Mouse (Mus musculus) heart, embryonic 10.5 days (tissue): Measurements from ENCODE around the gene Hrc. TPM values are rescaled to one million over a fixed set of nuclear protein-coding genes. Genes with fewer than 3 reads are reported as not detected.

Experiments
- DNase-seq: peaks from one replicate; pipeline ENCODE4 v3.0.0-alpha.2; 2017; ENCODE audit warnings: low spot score
- H3K27ac ChIP-seq: fragments of 300-500 bp; sonication (generic); 2 replicates; pipeline ENCODE4 v1.5.1; 2016; ENCODE audit warnings: mild to moderate bottlenecking
- H3K27me3 ChIP-seq: fragments of 300-500 bp; sonication (generic); 2 replicates; pipeline ENCODE4 v1.6.1; 2016; ENCODE audit warnings: mild to moderate bottlenecking; ENCODE audit not compliant: poor library complexity, insufficient read depth, severe bottlenecking
- H3K36me3 ChIP-seq: fragments of 300-500 bp; sonication (generic); 2 replicates; pipeline ENCODE4 v1.6.1; 2016; ENCODE audit warnings: mild to moderate bottlenecking, moderate library complexity
- H3K4me1 ChIP-seq: fragments of 300-500 bp; sonication (generic); 2 replicates; pipeline ENCODE4 v1.6.1; 2016; ENCODE audit warnings: mild to moderate bottlenecking
- H3K4me3 ChIP-seq: fragments of 300-500 bp; sonication (generic); 2 replicates; pipeline ENCODE4 v1.5.1; 2016; ENCODE audit warnings: mild to moderate bottlenecking, moderate library complexity
- H3K9me3 ChIP-seq: fragments of 300-500 bp; sonication (generic); 2 replicates; pipeline ENCODE4 v1.6.1; 2016; ENCODE audit warnings: mild to moderate bottlenecking, moderate library complexity
- WGBS: fragments of 180-500 bp; shearing (Covaris S2); methylation state at CpG from one replicate; pipeline ENCODE4 v1.1.7; 2016; 5-methylcytosine and 5-hydroxymethylcytosine counted together
- polyA plus RNA-seq: library from polyadenylated mRNA; unstranded; fragments of >200 nt; fragmentation: Nextera tagmentation; extraction: Ambion mirVana; gene quantifications from 2 replicates; pipeline ENCODE4 v1.2.1, GENCODE M21; 2016

Hrc gene
- polyA plus RNA-seq, 1 experiment from 2014 or later, result 17.9 TPM

DNA sequence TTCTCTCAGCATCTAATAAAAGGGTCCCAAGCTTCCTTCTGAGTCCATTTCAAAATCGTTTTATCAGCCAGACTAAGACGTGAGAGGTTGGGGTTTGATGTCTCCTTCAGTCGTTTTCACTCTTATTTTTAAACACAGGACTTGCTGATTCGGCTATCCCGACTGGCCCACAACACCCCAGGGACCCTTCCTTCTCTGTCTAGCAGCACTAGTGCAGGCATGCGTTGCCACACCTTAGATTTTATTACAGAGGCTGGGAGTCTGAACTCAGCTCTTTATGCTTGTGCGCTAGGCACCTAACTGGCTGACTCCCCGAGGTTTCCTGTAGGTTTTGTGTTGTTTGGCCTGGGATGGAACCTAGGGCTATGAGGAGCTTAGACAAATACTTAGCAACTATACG lies 21.6 kb upstream of the Hrc start:
- DNase-seq, result no peak
- no peak overlapping the region for H3K4me3 ChIP-seq
- no peak overlapping the region for H3K27ac ChIP-seq
- peaks cover 35% of the 10 kb centered on the region for H3K4me1 ChIP-seq
- H3K27me3 ChIP-seq, result no peaks in the 10 kb centered on the region
- 43% methylated on average over 9 of the region's 9 CpGs for WGBS
- no peaks in the 10 kb centered on the region for H3K9me3 ChIP-seq
- H3K36me3 ChIP-seq, result peaks cover 45% of the 10 kb centered on the region

DNA sequence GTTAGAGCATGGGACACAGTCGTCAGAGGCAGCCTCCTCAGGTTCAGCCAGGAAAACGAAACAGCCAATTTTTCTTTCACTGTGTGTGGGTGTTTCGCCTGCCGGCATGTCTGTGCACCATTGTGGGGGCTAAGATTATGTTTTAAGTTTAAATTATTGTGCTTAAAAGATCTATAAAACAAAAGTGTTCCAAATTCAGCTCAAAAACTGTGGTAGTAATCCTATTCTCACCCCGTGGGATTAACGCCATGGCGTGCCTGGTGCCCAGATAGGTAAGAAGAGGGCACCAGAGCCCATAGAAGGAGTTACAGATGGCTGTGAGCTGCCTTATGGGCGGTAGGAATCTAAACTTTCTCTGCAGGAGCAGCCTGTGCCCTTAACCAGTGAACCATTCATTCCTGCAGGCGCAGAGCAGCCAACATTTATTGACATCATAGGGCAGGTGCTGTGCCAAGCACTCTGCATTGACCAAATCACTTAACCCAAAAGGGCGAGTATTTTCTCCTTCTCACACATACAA lies 19.8 kb upstream of the Hrc start:
- Histone ChIP-seq H3K9me3 (no peaks in the 10 kb centered on the region), H3K27me3 (no peaks in the 10 kb centered on the region), H3K27ac (no peak overlapping the region), H3K4me3 (no peak overlapping the region), H3K4me1 (peaks cover 30% of the 10 kb centered on the region), H3K36me3 (peaks cover 57% of the 10 kb centered on the region)
- WGBS, result 81% methylated on average over 10 of the region's 10 CpGs
- no peak for DNase-seq

DNA sequence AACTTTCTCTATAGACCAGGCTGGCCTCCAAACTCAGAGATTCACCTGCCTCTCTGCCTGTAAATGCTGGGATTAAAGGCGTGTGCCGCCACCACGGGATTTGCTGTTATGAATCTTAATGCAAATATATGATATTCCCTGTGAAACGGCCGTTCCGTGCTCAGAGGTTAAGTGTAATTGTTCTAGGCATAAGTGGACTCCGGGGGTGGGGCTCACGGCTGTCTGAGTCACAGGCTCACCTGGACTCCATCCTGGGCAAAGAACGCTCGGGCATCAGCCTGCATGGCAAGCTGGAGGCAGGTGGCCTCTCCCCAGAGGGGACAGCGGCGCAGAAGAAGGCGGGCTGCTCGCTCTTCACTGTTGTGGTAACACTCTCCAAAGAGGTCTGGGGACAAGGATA lies 18.6 kb upstream of the Hrc start:
- H3K4me3 ChIP-seq, result no peak overlapping the region
- no peak for DNase-seq
- peaks cover 61% of the 10 kb centered on the region for H3K36me3 ChIP-seq
- WGBS, result 90% methylated on average over 14 of the region's 14 CpGs
- peaks cover 30% of the 10 kb centered on the region for H3K4me1 ChIP-seq
- H3K9me3 ChIP-seq, result no peaks in the 10 kb centered on the region
- H3K27me3 ChIP-seq, result no peaks in the 10 kb centered on the region
- H3K27ac ChIP-seq, result no peak overlapping the region

DNA sequence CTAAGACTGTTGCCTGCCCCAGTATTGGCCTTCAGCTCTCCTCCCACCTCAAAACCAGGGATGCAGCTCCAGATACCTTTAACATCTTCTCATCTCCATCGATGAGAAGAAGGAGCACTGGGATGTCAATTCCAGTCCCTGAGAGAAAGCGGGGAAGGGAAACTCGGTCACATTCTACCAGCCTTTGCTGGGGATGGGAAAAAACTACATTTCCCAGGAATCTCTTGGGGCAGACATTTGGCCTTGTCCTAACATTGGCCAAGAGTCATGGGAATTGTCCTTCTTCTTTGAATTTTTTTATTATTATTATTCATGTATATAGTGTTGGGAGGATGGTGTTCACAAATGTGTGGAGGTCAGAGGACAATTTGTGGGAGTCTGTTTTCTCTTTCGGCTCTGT lies 12.8 kb upstream of the Hrc start:
- no peak overlapping the region for H3K27ac ChIP-seq
- H3K9me3 ChIP-seq, result no peaks in the 10 kb centered on the region
- no peak for DNase-seq
- peaks cover 4% of the 10 kb centered on the region for H3K4me1 ChIP-seq
- WGBS, result 79% methylated on average over 4 of the region's 4 CpGs
- H3K4me3 ChIP-seq, result no peak overlapping the region
- H3K36me3 ChIP-seq, result peaks cover 87% of the 10 kb centered on the region
- no peaks in the 10 kb centered on the region for H3K27me3 ChIP-seq

DNA sequence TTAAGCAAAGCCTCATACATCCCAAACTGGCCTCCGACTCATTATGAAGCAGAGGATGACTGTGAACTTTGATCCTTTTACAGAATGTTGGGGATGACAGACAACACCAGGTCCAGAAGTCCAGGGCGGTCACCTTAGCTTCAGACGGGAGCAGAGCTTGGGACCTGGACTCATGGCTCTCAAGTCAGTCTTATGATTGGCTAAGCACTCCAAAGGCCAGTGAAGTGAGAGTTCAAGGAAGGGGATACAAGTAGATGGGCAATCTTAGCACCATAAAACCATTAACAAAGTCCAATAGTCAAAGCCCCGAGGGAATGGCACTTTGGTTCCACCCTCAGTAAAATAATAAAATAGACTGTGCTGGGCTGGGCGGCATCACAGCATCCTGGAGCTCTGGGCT lies 12.0 kb upstream of the Hrc start:
- H3K9me3 ChIP-seq, result no peaks in the 10 kb centered on the region
- WGBS, result 91% methylated on average over 5 of the region's 5 CpGs
- H3K36me3 ChIP-seq, result peaks cover 80% of the 10 kb centered on the region

DNA sequence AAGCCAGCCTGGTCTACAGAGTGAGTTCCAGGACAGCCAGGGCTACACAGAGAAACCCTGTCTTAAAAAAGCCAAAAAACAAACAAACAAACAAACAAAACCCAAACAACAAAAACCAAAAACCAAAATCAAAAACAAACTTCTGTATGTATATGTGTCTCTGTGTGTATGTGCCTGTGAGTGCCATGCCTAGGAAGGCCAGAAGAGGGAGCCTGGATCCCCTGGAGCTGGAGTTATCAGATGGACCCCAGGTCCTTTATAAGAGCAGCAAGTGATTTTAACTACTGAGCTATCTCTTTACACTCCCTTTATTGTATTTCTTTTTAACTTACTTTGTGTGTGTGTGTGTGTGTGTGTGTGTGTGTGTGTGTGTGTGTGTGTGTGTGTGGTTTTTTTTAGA lies 9.3 kb upstream of the Hrc start:
- Histone ChIP-seq H3K36me3 (peaks cover 58% of the 10 kb centered on the region), H3K9me3 (no peaks in the 10 kb centered on the region), H3K27ac (no peak overlapping the region), H3K4me3 (no peak overlapping the region), H3K27me3 (no peaks in the 10 kb centered on the region), H3K4me1 (peaks cover 23% of the 10 kb centered on the region)
- no peak for DNase-seq

More for the DNA sequence above, 12.0 kb upstream of the Hrc start:
- no peak for DNase-seq
- no peak overlapping the region for H3K4me3 ChIP-seq
- no peak overlapping the region for H3K27ac ChIP-seq
- no peaks in the 10 kb centered on the region for H3K27me3 ChIP-seq
- peaks cover 8% of the 10 kb centered on the region for H3K4me1 ChIP-seq

DNA sequence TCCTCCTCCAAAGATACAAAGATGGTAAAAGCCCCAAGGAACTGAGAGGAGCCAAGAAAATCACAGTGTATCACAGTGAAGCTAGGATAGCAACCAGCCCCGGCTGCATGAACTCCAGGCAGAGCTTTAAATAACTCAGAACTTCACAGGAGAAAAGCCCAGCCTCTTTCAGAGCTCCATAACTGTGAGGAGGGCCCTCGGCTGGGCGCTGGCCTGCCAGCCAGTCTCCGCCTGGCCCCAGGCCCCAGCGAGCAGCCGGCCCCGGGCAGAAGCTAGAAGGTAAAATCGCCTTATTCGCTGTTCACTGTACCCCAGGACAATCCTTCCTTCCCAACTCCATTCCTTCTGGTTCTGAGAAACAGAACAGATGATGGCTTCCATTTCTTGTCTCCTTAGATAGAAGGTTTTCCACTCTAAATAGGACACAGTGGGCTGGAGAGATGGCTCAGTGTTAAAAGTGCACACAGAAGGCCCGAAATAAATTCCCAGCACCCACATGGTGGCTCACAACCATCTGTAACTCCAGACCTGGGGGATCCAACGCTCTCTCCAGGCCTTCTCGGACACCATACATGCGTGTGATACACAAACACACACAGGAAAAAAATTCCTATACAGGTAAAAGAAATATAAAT lies 6.1 kb upstream of the Hrc start:
- no peak overlapping the region; the same call in 1 of the 2 replicates for H3K4me3 ChIP-seq
- H3K9me3 ChIP-seq, result no peaks in the 10 kb centered on the region
- peaks cover 53% of the 10 kb centered on the region for H3K4me1 ChIP-seq
- H3K27ac ChIP-seq, result peak overlapping the region; percentile 79
- 67% methylated on average over 13 of the region's 13 CpGs for WGBS
- H3K36me3 ChIP-seq, result peaks cover 28% of the 10 kb centered on the region
- no peak for DNase-seq
- no peaks in the 10 kb centered on the region for H3K27me3 ChIP-seq

DNA sequence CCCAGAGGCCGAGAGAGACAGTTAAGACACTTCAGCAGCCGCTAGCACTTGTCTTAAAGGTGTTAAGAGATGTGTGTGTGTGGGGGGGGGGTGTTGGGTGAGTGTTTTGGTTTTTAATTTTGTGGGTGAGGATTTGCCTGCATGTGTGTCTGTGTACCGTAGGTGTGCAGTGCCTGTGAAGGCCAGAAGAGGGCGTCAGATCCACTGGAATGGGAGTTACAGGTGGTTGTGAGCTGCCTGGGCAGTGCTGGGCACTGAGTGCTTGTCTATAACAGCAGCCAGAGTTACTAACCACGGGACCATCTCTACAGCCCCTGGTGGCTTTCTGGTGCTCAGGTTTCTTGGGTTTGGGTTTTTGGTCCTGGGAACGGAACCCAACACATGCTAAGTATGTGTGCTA lies 3.6 kb upstream of the Hrc start:
- no peak for DNase-seq
- H3K27ac ChIP-seq, result no peak overlapping the region
- 0 out of 2 replicates have a peak overlapping the region, but pooled peaks have one; percentile 0 for H3K4me3 ChIP-seq
- WGBS, result 66% methylated on average over 6 of the region's 6 CpGs
- H3K4me1 ChIP-seq, result peaks cover 78% of the 10 kb centered on the region
- H3K27me3 ChIP-seq, result no peaks in the 10 kb centered on the region
- H3K9me3 ChIP-seq, result no peaks in the 10 kb centered on the region
- peaks cover 9% of the 10 kb centered on the region for H3K36me3 ChIP-seq

DNA sequence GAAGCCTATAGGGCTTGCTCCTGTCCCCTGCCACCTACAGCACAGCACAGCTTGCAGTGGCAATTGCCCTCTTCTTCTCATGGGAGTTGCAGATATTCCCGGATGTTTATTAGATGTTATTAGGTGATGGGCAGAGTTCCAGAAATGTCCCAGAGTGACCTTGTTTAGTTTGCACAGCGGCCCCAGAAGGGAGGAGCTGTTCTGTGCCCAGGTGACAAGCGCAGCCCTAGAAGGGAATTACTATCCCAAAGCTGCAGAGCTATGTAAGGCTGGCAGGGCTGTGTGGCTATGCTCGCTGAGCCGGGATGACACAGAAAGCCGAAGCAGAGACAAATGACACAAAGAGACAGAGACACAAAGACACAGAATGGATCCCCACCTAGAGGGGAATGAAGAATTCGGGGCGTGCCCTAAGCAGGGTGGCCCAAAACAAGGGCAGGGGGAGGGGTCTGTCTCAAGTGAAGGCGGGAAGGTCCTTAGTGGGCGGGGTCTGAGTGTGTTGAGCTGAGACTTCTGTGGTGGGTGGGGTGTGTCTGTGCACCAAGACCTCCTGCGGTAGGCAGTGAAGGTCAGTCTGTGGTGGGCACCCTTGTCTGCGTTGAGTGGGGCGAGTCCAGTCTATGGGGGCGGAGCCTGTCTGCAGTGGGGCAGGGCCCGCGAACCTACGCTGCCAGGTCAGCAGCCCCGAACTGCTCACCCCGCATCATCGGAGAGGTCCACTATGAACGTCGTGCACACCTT lies 2.2 kb upstream of the Hrc start:
- Histone ChIP-seq H3K9me3 (no peaks in the 10 kb centered on the region), H3K27ac (peak overlapping the region; percentile 88), H3K4me1 (peaks cover 83% of the 10 kb centered on the region), H3K36me3 (no peaks in the 10 kb centered on the region), H3K27me3 (0 out of 2 replicates have a peak, but pooled peaks cover 8% of the 10 kb centered on the region), H3K4me3 (peak overlapping the region; percentile 69)
- 2% methylated on average over 22 of the region's 22 CpGs for WGBS
- peak; percentile 88 for DNase-seq

DNA sequence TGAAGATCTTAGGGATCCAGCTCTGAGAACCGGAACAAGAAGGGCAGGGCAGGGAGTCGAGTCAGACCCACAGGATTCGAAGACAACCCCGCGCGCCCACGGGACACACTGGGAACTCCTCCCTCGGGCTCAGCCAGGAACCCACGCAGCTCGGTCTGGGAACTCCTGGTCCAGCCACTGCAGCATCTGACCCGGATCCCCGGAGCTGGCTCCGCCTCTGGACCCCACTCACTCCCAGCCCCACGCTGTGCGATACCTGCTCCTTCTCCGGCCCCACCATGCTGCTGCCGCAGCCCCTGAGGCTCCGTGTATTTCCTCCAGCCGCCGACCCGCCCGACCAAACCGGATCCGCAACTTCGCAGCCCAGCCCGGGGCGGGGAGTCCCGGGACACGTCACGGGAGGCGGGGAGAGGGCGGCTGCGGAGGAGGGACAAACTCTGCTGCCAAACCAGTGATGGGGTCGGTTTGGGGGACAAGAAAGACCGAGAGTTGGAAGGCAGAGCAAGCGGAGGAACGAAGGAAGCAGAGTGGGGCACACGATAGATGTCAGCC lies 1.6 kb upstream of the Hrc start, which contains the start of gene Trpm4:
Trpm4 (minus strand) TSS at position 350 of the 552 bp plus-strand sequence.
- peaks cover 89% of the 10 kb centered on the region for H3K4me1 ChIP-seq
- H3K27ac ChIP-seq, result peak within 1 kb of the TSS; percentile 88
- H3K4me3 ChIP-seq, result peak within 1 kb of the TSS; percentile 69
- H3K36me3 ChIP-seq, result no peaks in the 10 kb centered on the region
- H3K27me3 ChIP-seq, result 0 out of 2 replicates have a peak, but pooled peaks cover 14% of the 10 kb centered on the region
- DNase-seq, result peak; percentile 91
- WGBS, result under 1% methylated on average over 38 of the region's 38 CpGs
- no peaks in the 10 kb centered on the region for H3K9me3 ChIP-seq

DNA sequence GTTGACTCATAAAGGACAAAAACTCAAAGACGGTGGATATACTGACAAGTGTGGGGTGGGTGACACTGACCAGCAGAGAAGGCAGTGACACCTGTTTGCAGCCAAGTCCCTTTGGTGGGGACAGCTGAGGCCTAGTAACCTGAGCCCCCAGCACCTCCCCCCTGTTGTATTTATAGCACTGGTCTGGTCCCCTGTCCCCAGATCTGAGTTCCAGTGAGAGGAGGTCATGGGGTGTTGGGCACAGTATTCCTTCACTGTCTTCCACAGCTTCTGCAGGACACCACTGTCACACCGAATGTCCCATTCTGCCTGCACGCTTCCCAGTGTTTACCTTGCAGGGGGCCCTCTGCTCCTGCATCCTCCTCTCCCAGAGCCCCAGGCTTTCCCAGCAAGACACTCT lies 485 bp upstream of the Hrc start:
- Histone ChIP-seq H3K4me3 (peak overlapping the region; percentile 69), H3K27ac (peak overlapping the region; percentile 88)

DNA sequence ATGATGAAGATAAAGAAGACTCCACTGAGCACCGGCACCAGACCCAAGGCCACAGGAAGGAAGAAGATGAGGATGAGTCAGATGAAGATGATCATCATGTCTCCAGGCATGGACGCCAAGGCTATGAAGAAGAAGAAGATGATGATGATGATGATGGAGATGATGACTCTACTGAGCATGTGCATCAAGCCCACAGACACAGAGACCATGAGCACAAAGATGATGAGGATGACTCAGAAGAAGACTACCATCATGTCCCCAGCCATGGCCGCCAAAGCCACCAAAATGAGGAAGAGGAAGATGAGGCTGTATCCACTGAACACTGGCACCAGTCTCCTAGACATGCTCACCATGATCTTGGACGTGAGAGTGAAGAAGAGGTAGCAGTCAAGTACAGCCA lies 1.2 kb downstream of the Hrc start:
- 93% methylated on average over 4 of the region's 4 CpGs for WGBS
- Histone ChIP-seq H3K27me3 (0 out of 2 replicates have a peak, but pooled peaks cover 16% of the 10 kb centered on the region), H3K4me1 (peaks cover 97% of the 10 kb centered on the region)

More for the DNA sequence above, 485 bp upstream of the Hrc start:
- H3K36me3 ChIP-seq, result no peaks in the 10 kb centered on the region
- peaks cover 93% of the 10 kb centered on the region for H3K4me1 ChIP-seq
- no peaks in the 10 kb centered on the region for H3K9me3 ChIP-seq
- WGBS, result 15% methylated on average over 3 of the region's 3 CpGs
- no peak for DNase-seq
- 0 out of 2 replicates have a peak, but pooled peaks cover 16% of the 10 kb centered on the region for H3K27me3 ChIP-seq

DNA sequence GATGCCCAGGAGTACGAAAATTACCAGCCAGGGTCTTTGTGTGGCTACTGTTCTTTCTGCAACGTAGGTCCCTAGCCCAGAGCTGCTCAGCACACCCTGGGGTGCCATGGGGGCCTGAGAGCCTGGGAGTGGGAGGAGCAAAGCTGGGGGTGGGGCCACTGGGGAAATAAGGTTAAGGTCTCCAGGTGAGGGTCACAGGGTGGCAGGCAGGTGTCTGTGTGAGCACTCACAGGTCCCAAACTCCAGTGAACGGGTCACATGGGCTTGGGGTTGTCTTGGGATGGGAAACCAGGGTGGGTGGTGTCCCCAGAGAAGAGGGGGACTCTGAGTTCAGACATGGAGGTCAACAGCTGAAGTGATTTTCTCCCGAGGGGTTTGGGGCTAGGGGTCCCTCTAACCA lies 2.4 kb downstream of the Hrc start:
- peaks cover 90% of the 10 kb centered on the region for H3K4me1 ChIP-seq
- no peaks in the 10 kb centered on the region for H3K9me3 ChIP-seq
- peak overlapping the region; percentile 64 for H3K4me3 ChIP-seq
- H3K36me3 ChIP-seq, result no peaks in the 10 kb centered on the region
- H3K27ac ChIP-seq, result peak overlapping the region; percentile 48; the same call in 1 of the 2 replicates
- DNase-seq, result no peak
- WGBS, result 14% methylated on average over 4 of the region's 4 CpGs
- 0 out of 2 replicates have a peak, but pooled peaks cover 16% of the 10 kb centered on the region for H3K27me3 ChIP-seq

More for the DNA sequence above, 1.2 kb downstream of the Hrc start:
- Histone ChIP-seq H3K27ac (no peak overlapping the region; the same call in 1 of the 2 replicates), H3K36me3 (no peaks in the 10 kb centered on the region), H3K4me3 (peak overlapping the region; percentile 64; the same call in 1 of the 2 replicates), H3K9me3 (no peaks in the 10 kb centered on the region)
- no peak for DNase-seq
